Mouse (Mus musculus) adrenal gland, adult (tissue): ENCODE results near the gene Sumo1.
"Not testable (repeated sequence)": the region's sequence is repeated elsewhere in the genome, so short reads cannot be mapped to it uniquely, and the experiment has no call there.

ENCODE experiments used
- DNase-seq, 2 experiments: peaks; one replicate each; pipeline ENCODE4 v3.0.0; 2022 to 2023; ENCODE audit warnings: low spot score in 1 of 2; ENCODE audit not compliant: inconsistent age in 2 of 2

Gene Sumo1

DNA sequence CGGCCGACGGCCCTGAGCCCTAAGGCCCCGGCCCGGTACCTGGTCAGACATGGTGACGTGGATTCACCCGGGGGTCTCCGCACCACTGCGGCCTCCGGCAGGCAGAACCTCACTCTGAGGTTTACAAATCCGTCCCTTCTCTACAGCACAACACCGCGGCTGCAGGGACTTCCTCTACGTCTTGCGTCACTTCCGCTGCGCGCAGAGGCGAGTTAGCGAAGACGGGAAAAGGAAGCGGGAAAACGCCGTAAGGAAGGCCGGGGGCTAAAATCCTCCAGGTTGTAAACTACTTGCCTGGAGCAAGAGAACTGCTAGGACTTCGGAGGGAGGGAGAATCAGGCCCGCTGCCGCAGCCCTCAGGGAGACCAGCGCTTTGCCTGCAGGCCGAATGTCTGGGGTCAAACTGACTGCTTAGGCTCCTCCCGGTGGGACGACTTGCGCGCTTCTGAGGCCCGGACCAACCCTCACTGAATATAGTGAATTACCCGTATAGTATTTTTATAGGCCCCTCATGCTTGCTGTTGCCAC lies at the start of gene Sumo1:
Gene Sumo1, minus strand, starts transcription at position 194 of the 528 bp plus-strand sequence.
- DNase-seq, result peak; percentile 89 to 97

DNA sequence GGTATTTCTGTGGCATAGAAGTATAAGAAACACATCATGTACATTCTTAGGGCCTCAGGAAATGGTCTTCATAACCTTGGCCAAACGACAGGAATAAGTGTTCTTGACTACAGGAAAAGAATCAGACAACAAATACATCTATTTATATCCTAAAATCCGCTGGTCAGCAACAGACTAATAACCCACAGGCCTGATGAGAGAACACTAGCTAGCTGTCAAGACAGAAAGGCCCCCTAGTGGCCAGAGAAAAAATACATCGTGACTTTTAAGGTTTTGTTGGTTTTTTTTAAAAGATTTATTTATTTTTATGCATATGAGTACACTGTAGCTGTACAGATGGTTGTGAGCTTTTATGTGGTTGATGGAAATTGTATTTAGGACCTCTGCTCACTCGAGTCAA lies 49.3 kb upstream of the Sumo1 start:
- peak in 1 of 2 experiments; percentile 72 for DNase-seq

DNA sequence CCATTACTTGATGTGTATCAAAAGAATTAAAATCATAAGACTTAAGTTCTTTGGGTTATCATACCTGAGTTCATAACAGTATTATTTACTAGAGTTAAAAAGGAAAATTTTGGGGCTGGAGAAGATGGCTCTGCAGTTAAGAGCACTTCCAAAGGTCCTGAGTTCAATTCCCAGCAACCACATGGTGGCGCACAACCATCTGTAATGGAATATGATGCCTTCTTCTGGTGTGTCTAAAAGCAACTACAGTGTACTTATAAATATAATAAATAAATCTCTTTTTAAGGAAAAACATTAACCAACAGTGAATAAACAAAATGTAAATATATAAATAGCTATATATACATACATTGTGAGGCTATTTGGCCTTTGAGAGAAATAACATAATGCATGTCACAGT lies 31.1 kb upstream of the Sumo1 start:
- peak in 1 of 2 experiments; percentile 40 for DNase-seq

DNA sequence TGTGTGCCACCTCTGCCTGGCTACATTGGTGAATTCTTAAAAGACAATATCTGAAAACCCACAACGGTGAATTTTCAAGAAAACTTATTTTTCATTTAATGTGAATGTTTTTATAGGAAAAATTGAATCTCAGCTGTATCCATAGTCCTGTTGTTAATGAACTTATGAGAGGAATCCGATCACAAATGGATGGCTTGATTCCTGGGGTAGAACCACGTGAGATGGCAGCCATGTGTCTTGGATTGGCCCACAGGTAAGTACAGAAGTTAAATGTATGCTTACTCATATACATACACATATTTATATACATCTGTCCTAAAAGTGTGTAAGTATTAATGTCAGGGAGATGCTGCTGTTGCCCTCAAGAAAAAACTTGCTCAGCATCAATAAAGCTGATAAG lies 27.6 kb upstream of the Sumo1 start:
- no peak for DNase-seq

DNA sequence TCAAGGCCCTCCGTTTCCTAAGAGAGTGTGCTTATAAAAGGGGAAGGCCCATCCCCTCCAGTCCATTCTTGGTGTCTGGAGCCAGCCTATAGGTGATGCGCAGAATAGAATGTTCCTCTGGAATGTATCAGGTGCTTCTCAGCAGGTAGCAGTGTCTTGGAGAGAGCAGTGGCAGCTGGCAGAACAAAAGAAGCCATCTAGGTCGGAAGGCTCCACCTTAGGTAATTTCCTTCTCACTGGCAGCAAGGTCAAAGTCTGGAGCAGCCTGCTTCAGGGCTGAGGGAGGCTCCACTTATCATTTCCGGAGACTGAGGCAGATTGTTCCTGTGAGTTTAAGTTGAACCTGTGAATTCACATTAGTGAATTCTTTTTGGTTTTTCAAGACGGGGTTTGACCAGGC lies 27.1 kb upstream of the Sumo1 start:
- DNase-seq, result no peak

DNA sequence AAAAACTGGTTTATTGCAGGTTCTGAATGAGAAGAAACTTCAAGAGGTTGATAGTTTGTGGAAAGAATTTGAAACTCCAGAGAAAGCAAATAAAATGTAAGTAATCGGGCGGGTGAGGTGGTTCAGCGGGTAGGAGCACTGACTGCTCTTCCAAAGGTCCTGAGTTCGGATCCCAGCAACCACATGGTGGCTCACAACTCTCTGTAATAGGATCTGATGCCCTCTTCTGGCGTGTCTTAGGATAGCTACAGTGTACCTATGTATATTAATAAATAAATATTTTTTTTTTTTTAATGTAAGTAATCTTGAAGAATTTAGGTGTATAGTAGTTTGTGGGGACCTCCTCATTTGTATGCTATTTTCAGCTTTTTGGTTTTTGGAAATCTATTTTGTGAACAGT lies 19.8 kb upstream of the Sumo1 start:
- DNase-seq, result no peak

DNA sequence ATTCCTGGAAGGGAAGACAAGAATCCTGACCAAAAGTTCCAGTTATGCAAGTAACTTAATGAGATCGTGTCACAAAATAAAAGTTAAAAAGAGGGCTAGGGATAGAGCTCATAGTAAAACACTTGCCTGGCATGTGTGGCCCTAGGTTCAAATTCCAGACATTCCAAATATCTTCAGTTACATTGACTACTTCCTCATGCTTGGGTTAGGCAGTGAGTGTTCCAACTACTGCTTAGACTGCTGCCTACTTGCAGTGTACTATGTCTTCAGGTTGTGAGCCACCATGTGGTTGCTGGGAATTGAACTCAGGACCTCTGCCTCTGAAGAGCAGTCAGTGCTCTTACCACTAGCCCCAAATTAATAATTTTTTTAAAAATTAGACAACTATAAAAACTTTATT lies 16.9 kb upstream of the Sumo1 start:
- DNase-seq, result no peak

DNA sequence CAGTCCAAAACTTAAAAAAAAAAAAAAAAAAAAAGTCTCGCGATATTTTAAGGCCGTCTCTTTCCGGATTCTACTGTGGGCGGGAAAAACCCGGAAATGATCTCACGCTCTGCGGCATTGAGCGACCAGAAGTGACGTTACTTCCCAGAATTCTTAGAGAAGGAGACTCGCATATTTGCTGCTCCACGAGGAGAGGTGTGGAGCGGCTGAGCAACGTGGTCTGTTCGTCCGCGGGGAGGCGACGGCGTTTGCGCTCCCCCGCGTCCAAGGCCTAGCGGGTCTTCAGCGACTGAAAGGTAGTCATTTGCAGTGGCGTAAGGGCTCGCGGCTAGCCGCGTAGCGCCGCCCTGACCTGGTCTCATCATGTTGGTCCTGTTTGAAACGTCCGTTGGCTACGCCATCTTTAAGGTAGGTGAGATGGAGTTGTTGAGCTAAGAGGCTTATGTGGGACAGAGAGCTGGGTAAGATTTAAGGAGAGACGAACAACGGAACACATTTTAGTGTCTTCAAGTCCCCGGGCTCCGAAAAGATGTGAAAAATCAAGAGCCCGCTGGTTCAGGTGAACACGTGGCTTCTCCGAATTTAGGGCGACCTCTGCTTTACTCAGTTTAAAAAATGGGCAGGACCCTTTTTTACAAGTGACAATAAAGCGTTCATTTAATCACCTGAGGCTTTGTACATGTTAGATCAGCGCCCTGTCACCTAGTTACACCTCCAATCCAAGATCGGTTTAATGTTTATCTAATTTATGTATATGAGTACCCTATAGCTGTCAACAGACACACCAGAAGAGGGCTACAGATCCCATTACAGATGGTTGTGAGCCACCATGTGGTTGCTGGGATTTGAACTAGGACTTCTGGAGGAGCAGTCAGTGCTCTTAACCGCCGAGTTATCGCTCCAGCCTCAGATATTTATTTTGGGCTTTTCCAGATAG lies 14.5 kb upstream of the Sumo1 start, which contains the start of gene Nop58:
Gene Nop58, plus strand, starts transcription at position 153 of the 937 bp plus-strand sequence.
- peak; percentile 91 to 96 for DNase-seq

DNA sequence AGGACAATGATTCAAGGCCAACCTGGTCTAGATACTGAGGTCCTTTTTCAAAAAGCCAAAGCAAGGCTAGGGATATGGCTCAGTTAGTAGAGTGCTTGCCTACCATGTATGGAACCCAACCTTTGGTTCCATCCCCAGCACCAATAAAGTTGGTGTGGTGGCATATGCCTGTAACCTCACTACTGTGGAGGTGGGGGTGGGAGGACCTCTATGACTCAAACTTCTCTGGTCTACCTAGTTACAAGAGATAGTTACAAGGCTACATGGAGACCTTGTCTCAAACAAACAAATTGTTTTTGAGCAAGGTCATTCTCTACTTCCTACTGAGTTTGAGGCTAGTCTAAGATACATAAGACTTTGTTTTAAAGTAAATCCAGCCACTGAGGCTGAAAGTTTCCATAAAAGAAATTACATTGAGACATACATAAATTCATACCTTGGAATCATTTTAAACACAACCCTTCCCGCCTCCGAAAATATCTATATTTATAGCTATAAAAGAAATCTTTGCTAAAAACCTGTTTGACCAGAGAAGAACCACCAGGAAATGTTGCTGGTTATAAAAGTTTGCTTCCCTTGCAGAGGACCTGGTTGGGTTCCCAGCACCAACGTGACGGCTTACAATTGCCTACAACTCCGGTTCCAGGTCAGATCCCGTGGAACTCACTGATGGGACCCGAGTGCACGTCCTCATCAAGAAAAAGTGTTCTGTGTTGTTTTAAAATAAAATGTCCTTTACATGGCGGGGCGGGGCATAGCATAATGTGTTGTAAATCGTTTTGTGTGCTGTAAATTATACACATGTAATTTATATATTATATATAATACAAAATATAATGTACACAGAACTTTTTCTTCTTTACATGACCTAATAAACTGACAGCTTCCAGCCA lies 13.5 kb upstream of the Sumo1 start:
- DNase-seq, result peak; percentile 35 to 83

DNA sequence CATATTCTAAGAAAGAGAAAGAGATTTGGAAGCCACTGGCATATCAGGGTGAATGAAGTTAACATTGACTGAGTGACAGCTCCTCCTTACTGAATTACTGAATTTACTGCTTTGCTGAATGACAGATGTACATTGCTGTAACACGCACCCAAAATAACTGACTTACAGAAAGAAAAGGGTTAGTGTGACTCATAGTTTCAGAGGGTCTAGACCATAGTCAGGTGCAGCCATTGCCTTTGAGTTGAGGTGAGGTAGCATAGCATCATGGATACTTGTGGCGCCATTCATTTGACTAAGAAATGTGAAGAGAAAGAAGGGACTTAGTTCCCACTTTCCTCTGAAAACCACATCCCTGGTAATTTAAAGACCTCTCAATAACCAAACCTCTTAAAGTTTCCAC lies 3.0 kb upstream of the Sumo1 start:
- no peak for DNase-seq

DNA sequence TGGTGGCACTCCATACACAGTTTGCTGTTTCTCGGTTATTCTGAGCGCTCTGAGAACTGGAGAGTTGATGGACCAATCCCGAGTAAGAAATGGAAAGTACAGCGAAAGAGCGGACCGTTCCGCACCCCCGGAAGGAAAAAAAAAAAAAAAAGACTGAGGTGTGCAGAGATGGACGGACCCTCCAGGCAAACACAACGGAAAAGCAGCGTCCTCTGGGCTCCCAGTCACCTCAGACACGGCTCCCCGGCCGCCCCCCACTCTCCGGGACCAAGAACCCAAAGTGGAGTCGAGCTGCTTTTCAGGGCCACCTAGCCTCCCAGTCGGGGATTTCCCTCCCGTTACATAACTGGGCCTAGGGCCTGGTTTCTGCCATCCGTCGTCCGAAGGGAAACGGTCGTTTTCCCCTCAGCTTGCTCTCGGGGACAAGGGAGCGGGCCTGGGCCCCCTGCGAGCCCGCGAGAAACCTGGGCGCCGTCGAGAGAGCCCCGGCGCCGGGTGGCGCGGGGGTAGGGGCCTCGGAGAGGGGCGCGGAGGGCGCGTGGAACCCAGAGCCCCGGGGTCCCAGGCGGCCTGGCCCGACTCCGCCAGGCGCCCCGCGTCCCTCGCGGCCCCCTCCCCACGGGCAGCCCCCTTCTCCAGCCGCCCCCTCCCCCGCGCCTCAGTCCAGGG lies 538 bp downstream of the Sumo1 start:
- DNase-seq, result peak; percentile 70 to 87

DNA sequence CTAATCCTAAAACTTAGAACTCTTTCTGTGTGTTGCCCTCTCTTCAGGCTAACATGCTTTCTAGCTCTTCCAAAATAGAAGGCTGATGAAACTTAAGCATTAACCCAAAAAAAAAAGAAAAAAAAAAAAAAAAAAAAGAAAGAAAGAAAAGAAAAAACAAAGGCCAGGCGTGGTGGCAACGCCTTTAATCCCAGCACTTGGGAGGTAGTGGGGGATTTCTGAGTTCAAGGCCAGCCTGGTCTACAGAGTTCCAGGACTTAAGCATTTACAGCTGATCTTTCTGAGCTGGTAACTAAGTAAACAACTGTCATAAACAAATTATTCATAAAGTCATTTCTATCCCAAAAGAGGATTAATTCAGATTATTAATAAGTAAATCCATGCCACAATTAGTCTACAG lies 1.8 kb downstream of the Sumo1 start:
- DNase-seq, result peak in 1 of 2 experiments; percentile 40

DNA sequence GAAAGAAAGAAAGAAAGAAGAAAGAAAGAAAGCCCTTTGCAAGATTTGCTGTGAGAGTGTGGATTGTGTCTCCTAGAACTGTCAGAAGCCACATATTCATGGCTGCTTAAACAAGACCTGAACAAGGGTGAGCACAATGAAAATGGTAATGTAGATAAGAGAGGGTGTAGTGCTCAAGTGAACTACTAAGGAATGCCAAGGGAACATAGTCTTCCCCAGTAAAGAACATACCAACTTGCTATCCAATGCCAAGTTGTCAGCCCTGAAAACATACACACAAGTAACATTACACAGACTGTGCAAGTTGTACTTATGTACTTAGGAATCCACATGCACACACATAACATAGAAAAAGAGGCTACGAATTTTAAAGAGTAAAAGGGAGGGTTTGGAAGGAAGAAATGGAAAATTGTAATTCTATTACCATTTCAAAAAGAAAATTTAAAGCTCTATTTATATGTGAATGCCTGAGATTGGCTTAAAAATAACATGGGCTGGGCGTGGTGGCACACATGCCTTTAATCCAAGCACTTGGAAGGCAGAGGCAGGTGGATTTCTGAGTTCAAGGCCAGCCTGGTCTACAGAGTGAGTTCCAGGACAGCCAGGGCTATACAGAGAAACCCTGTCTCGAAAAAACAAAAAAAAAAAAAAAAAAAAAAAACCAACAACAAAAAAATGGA lies 7.0 kb downstream of the Sumo1 start:
- no peak for DNase-seq

DNA sequence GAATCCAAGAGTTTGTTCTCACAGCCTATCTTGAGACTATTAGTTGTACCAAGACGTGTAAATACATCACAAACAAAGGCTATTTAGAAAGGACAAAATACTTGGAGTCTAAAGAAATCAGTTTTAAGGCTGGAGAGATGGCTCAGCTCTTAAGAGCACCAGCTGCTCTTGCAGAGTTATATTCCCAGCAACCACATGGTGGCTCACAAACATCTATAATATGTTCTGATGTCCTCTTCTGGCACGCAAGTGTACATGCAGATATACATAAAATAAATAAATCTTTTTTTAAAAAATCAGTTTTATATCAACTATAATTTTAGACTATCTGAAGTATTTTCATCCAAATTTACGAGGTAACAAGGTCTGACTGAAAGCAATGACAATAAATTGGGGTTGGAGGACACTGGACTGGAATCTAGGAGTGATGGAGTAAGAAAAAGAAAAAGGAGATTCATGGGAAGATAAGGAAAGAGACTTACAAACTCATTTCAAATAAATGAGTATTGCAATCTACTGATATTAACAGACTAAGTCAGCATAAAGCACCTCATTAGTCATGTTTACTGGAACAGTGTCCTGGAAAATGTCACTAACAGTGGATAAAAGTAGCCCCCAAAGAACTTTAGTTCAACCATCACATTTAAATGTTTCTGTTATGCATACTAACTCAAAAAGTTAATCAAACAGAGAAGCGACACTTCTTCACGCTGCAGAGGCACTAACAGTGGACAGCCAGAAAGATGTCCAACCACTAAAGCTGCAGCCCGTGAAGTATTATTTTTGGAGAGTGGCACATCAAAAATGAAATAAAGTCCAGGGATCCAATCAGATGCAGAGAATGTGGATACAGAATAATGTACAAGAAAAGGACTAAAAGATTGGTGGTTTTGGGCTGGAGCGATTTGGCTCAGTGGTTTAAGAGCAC lies 14.1 kb downstream of the Sumo1 start:
- DNase-seq, result no peak

DNA sequence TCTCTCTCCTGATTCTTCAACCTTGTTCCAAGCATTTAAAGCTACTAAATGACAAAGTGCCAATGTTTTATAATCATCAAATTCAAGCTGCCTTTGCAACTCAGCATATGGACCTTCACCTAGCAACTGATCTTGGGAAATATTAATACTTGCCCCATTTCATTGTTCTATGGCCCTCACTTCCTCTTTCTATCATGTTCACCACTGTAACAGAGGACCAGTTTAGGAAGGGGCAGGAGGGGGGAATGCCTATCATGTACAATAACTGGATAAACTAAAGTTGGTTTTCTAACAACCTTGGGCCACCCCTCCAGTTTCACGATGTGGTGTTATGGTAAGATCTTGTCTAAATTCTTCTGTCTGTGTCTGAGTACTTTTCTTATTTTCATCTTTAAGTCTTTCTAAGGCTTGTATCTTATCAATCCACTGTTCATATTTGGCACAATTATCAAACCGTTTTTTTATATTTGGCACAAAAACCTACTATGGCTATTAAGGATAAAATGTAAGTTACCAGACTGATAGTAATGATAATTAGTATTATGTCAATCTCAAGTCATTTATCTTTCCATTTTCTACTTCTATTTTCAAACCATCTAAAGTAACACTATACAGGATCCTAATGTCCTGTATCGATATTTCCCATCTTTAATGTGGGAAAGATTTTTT lies 17.3 kb downstream of the Sumo1 start:
- peak in 1 of 2 experiments; percentile 47 for DNase-seq

DNA sequence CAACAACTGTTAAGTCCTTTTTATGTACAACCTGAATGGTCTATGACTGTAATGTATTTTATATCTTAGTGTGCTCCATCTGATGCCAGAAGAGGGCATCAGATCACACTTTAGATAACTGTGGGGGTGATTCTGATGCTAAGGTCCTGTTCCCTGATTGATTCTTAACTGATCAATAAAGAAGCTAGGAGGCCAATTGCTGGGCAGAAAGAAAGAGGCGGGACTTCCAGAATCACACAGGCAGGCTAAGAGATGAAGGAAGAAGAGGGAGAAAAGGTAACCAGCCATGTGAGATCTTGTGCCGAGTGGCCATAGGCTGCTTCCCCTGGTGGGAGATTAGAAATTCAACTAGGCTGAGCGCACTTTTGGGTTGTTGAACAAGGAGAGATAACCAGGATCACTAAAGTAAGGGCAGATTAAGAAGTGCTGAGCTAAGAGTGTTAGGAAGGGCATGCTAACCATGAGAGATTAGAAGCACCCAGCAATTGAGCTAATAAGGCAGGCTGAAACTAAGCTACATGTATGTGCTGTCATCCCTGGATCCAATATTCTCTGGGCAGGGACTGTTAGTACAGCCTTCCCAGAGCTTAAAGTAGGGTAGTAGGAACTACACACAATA lies 19.3 kb downstream of the Sumo1 start:
- DNase-seq, result no peak

DNA sequence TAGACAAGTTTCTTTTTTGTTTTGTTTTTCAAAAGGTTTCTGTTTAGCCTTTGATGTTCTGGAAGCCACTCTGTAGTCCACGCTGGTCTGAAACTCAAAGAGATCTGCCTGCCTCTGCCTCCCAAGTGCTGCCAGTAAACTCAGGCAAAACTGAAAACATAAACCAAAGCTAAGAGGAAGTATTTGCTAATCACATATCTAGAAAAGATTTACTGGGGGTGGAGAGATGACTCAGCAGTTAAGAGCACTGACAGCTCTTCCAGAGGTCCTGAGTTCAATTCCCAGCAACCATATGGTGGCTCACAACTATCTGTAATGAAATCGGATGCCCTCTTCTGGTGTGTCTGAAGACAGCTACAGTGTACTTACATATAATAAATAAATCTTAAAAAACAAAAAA lies 24.1 kb downstream of the Sumo1 start:
- not testable (repeated sequence) for DNase-seq

DNA sequence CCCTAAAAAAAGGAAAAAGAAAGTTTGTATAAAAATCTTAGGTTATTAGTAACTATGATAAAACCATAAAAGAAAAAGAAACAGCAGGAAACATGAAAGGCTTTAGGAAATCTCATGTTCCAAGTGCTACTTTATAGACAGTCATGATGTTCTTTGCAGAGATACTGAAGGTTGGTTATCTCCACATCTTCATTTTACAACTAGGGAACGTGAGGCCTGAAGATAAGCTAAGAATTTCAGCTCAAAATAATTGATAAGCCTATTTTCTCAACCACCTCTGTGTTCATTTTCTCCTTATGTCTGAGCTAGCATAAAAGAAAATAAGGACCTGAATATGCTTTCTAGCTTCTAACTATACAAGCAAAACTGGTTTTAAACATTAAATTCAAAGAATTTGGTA lies 28.1 kb downstream of the Sumo1 start:
- DNase-seq, result no peak
